Mouse (Mus musculus): Measurements from ENCODE around the gene 4930519P11Rik. TPM values are rescaled to one million over a fixed set of nuclear protein-coding genes. Genes with fewer than 3 reads are reported as not detected.

Gene 4930519P11Rik
- polyA plus RNA-seq, 1 experiment from 2014 or later, result not detected

- 68% methylated on average over 15 of the region's 15 CpGs for WGBS
- peak; percentile 27 for DNase-seq (ENCODE audit: low spot score)
- H3K4me1 ChIP-seq (ENCODE audit: control insufficient read depth, insufficient read depth, low read length), result peaks cover 8% of the 10 kb centered on the region; the same call in 1 of the 2 replicates
- H3K4me2 ChIP-seq (ENCODE audit: low read depth), result no peak overlapping the region
- no peak overlapping the region for H3K27ac ChIP-seq (ENCODE audit: low read depth, low read length)
- no peaks in the 10 kb centered on the region for H3K36me3 ChIP-seq (ENCODE audit: control insufficient read depth, insufficient read depth, low read length)
- no peaks in the 10 kb centered on the region for H3K9me3 ChIP-seq (ENCODE audit: control insufficient read depth, low read length)
- H3K9ac ChIP-seq (ENCODE audit: low read length), result no peak overlapping the region
- ATAC-seq (ENCODE audit: insufficient read depth, low FRiP score, low TSS enrichment), result 0 out of 2 replicates have a peak, but pooled peaks have one; percentile 16
- H3K27me3 ChIP-seq (ENCODE audit: control insufficient read depth, insufficient read depth, low read length), result no peaks in the 10 kb centered on the region
- H3K4me3 ChIP-seq (ENCODE audit: low read depth, low read length), result no peak overlapping the region
Observed at GRCm38 (mm10) chr2:154583906-154584872, 29.0 kb downstream of the 4930519P11Rik start.

GRCm38 (mm10) chr2:154581421-154581820 lies 31.8 kb downstream of the 4930519P11Rik start:
- Histone ChIP-seq H3K9me3 (ENCODE audit: control insufficient read depth, low read length) (no peaks in the 10 kb centered on the region), H3K27me3 (ENCODE audit: control insufficient read depth, insufficient read depth, low read length) (no peaks in the 10 kb centered on the region), H3K4me1 (ENCODE audit: control insufficient read depth, insufficient read depth, low read length) (peaks cover 20% of the 10 kb centered on the region), H3K4me3 (ENCODE audit: low read depth, low read length) (no peak overlapping the region), H3K4me2 (ENCODE audit: low read depth) (no peak overlapping the region), H3K9ac (ENCODE audit: low read length) (no peak overlapping the region), H3K36me3 (ENCODE audit: control insufficient read depth, insufficient read depth, low read length) (no peaks in the 10 kb centered on the region), H3K27ac (ENCODE audit: low read depth, low read length) (no peak overlapping the region)
- WGBS, result 91% methylated on average over 1 of the region's 1 CpGs
- DNase-seq (ENCODE audit: low spot score) (no peak), ATAC-seq (ENCODE audit: insufficient read depth, low FRiP score, low TSS enrichment) (no peak)

GRCm38 (mm10) chr2:154580586-154580985 lies 32.7 kb downstream of the 4930519P11Rik start:
- H3K9me3 ChIP-seq (ENCODE audit: control insufficient read depth, low read length), result no peaks in the 10 kb centered on the region
- H3K4me3 ChIP-seq (ENCODE audit: low read depth, low read length), result no peak overlapping the region
- WGBS, result 90% methylated on average over 8 of the region's 8 CpGs
- ATAC-seq (ENCODE audit: insufficient read depth, low FRiP score, low TSS enrichment) (no peak), DNase-seq (ENCODE audit: low spot score) (no peak)
- peaks cover 20% of the 10 kb centered on the region for H3K4me1 ChIP-seq (ENCODE audit: control insufficient read depth, insufficient read depth, low read length)
- no peak overlapping the region for H3K4me2 ChIP-seq (ENCODE audit: low read depth)
- no peak overlapping the region for H3K27ac ChIP-seq (ENCODE audit: low read depth, low read length)
- no peak overlapping the region for H3K9ac ChIP-seq (ENCODE audit: low read length)
- no peaks in the 10 kb centered on the region for H3K27me3 ChIP-seq (ENCODE audit: control insufficient read depth, insufficient read depth, low read length)
- H3K36me3 ChIP-seq (ENCODE audit: control insufficient read depth, insufficient read depth, low read length), result no peaks in the 10 kb centered on the region

- peaks cover 13% of the 10 kb centered on the region for H3K4me1 ChIP-seq (ENCODE audit: control insufficient read depth, insufficient read depth, low read length)
- no peaks in the 10 kb centered on the region for H3K36me3 ChIP-seq (ENCODE audit: control insufficient read depth, insufficient read depth, low read length)
- no peaks in the 10 kb centered on the region for H3K27me3 ChIP-seq (ENCODE audit: control insufficient read depth, insufficient read depth, low read length)
- H3K9me3 ChIP-seq (ENCODE audit: control insufficient read depth, low read length), result no peaks in the 10 kb centered on the region
- 69% methylated on average over 6 of the region's 6 CpGs for WGBS
- DNase-seq (ENCODE audit: low spot score) (no peak), ATAC-seq (ENCODE audit: insufficient read depth, low FRiP score, low TSS enrichment) (no peak; the same call in 1 of the 2 replicates)
- no peak overlapping the region for H3K4me2 ChIP-seq (ENCODE audit: low read depth)
- no peak overlapping the region; the same call in 1 of the 2 replicates for H3K9ac ChIP-seq (ENCODE audit: low read length)
- no peak overlapping the region for H3K4me3 ChIP-seq (ENCODE audit: low read depth, low read length)
- H3K27ac ChIP-seq (ENCODE audit: low read depth, low read length), result peak overlapping the region; percentile 84
Observed at GRCm38 (mm10) chr2:154577744-154578067, 35.5 kb downstream of the 4930519P11Rik start.

GRCm38 (mm10) chr2:154576876-154577743 lies 36.1 kb downstream of the 4930519P11Rik start:
- WGBS, result 27% methylated on average over 12 of the region's 12 CpGs
- Histone ChIP-seq H3K36me3 (ENCODE audit: control insufficient read depth, insufficient read depth, low read length) (no peaks in the 10 kb centered on the region), H3K27ac (ENCODE audit: low read depth, low read length) (peak overlapping the region; percentile 84), H3K4me2 (ENCODE audit: low read depth) (no peak overlapping the region), H3K27me3 (ENCODE audit: control insufficient read depth, insufficient read depth, low read length) (no peaks in the 10 kb centered on the region), H3K9ac (ENCODE audit: low read length) (peak overlapping the region; percentile 20), H3K9me3 (ENCODE audit: control insufficient read depth, low read length) (no peaks in the 10 kb centered on the region), H3K4me3 (ENCODE audit: low read depth, low read length) (no peak overlapping the region), H3K4me1 (ENCODE audit: control insufficient read depth, insufficient read depth, low read length) (peaks cover 13% of the 10 kb centered on the region)
- peak; percentile 73 for DNase-seq (ENCODE audit: low spot score)
- ATAC-seq (ENCODE audit: insufficient read depth, low FRiP score, low TSS enrichment), result peak; percentile 89

- H3K27ac ChIP-seq (ENCODE audit: low read depth, low read length), result no peak overlapping the region
- 51% methylated on average over 7 of the region's 7 CpGs for WGBS
- H3K9me3 ChIP-seq (ENCODE audit: control insufficient read depth, low read length), result no peaks in the 10 kb centered on the region
- no peak overlapping the region for H3K4me2 ChIP-seq (ENCODE audit: low read depth)
- ATAC-seq (ENCODE audit: insufficient read depth, low FRiP score, low TSS enrichment), result no peak
- no peaks in the 10 kb centered on the region for H3K36me3 ChIP-seq (ENCODE audit: control insufficient read depth, insufficient read depth, low read length)
- H3K4me3 ChIP-seq (ENCODE audit: low read depth, low read length), result no peak overlapping the region
- no peak for DNase-seq (ENCODE audit: low spot score)
- no peak overlapping the region for H3K9ac ChIP-seq (ENCODE audit: low read length)
- H3K4me1 ChIP-seq (ENCODE audit: control insufficient read depth, insufficient read depth, low read length), result peaks cover 13% of the 10 kb centered on the region
- no peaks in the 10 kb centered on the region for H3K27me3 ChIP-seq (ENCODE audit: control insufficient read depth, insufficient read depth, low read length)
Observed at GRCm38 (mm10) chr2:154574271-154574670, 39.0 kb downstream of the 4930519P11Rik start.

GRCm38 (mm10) chr2:154572996-154573395 lies 40.2 kb downstream of the 4930519P11Rik start:
- 89% methylated on average over 3 of the region's 3 CpGs for WGBS
- Histone ChIP-seq H3K4me3 (ENCODE audit: low read depth, low read length) (no peak overlapping the region), H3K27ac (ENCODE audit: low read depth, low read length) (no peak overlapping the region), H3K27me3 (ENCODE audit: control insufficient read depth, insufficient read depth, low read length) (no peaks in the 10 kb centered on the region), H3K4me1 (ENCODE audit: control insufficient read depth, insufficient read depth, low read length) (peaks cover 22% of the 10 kb centered on the region), H3K9ac (ENCODE audit: low read length) (no peak overlapping the region), H3K9me3 (ENCODE audit: control insufficient read depth, low read length) (no peaks in the 10 kb centered on the region), H3K4me2 (ENCODE audit: low read depth) (no peak overlapping the region), H3K36me3 (ENCODE audit: control insufficient read depth, insufficient read depth, low read length) (no peaks in the 10 kb centered on the region)
- DNase-seq (ENCODE audit: low spot score) (no peak), ATAC-seq (ENCODE audit: insufficient read depth, low FRiP score, low TSS enrichment) (no peak)

GRCm38 (mm10) chr2:154571976-154572375 lies 41.3 kb downstream of the 4930519P11Rik start:
- Histone ChIP-seq H3K27me3 (ENCODE audit: control insufficient read depth, insufficient read depth, low read length) (no peaks in the 10 kb centered on the region), H3K9ac (ENCODE audit: low read length) (no peak overlapping the region), H3K9me3 (ENCODE audit: control insufficient read depth, low read length) (no peaks in the 10 kb centered on the region), H3K36me3 (ENCODE audit: control insufficient read depth, insufficient read depth, low read length) (no peaks in the 10 kb centered on the region), H3K4me2 (ENCODE audit: low read depth) (no peak overlapping the region), H3K27ac (ENCODE audit: low read depth, low read length) (no peak overlapping the region), H3K4me3 (ENCODE audit: low read depth, low read length) (no peak overlapping the region), H3K4me1 (ENCODE audit: control insufficient read depth, insufficient read depth, low read length) (peaks cover 18% of the 10 kb centered on the region)
- WGBS, result 76% methylated on average over 8 of the region's 8 CpGs
- ATAC-seq (ENCODE audit: insufficient read depth, low FRiP score, low TSS enrichment) (no peak), DNase-seq (ENCODE audit: low spot score) (no peak)

All from neural tube, embryonic 11.5 days (tissue).